Mouse (Mus musculus) ES-E14 (cell line): Measurements from ENCODE around the gene Gm21953. TPM values are rescaled to one million over a fixed set of nuclear protein-coding genes. Genes with fewer than 3 reads are reported as not detected.
"Not testable (repeated sequence)": the region's sequence is repeated elsewhere in the genome, so short reads cannot be mapped to it uniquely, and the experiment has no call there.

Source experiments
- DNase-seq: peaks from one replicate; pipeline ENCODE4 v3.0.0-alpha.2; 2013; ENCODE audit warnings: low read depth, low spot score
- H3K27ac ChIP-seq: 2 replicates; pipeline ENCODE4 v1.5.1; 2012; ENCODE audit warnings: low read depth, mild to moderate bottlenecking, low read length, moderate library complexity, mixed read lengths; ENCODE audit not compliant: poor library complexity, insufficient read depth, severe bottlenecking
- H3K36me3 ChIP-seq: 2 replicates; pipeline ENCODE4 v1.6.1; 2012; ENCODE audit warnings: mild to moderate bottlenecking, low read length, moderate library complexity, mixed read lengths; ENCODE audit not compliant: control insufficient read depth, poor library complexity, insufficient read depth, severe bottlenecking
- H3K4me1 ChIP-seq, 2 experiments: fragments of 150-350 bp in 1 of 2; sonication (generic) in 1 of 2; 2 replicates each; pipeline ENCODE4 v1.6.1; 2012; ENCODE audit warnings: low read length in 2 of 2, mild to moderate bottlenecking in 1 of 2, mixed read lengths in 1 of 2; ENCODE audit not compliant: control insufficient read depth in 2 of 2, insufficient read depth in 2 of 2, poor library complexity in 1 of 2
- H3K4me3 ChIP-seq, 2 experiments: fragments of 150-350 bp in 1 of 2; sonication (generic) in 1 of 2; 2 replicates each; pipeline ENCODE4 v1.5.1; 2012; ENCODE audit warnings: low read length in 2 of 2, low read depth in 1 of 2, mild to moderate bottlenecking in 1 of 2, mixed read lengths in 1 of 2; ENCODE audit not compliant: insufficient read depth in 1 of 2, poor library complexity in 1 of 2, severe bottlenecking in 1 of 2
- H3K9ac ChIP-seq: 2 replicates; pipeline ENCODE4 v1.6.1; 2012; ENCODE audit warnings: low read depth, mild to moderate bottlenecking, low read length, mixed read lengths; ENCODE audit not compliant: poor library complexity, insufficient read depth, severe bottlenecking
- H3K9me3 ChIP-seq: fragments of 150-350 bp; sonication (generic); 2 replicates; pipeline ENCODE4 v1.6.1; 2012; ENCODE audit warnings: low read depth, mild to moderate bottlenecking, low read length; ENCODE audit not compliant: control insufficient read depth, insufficient read depth
- in situ Hi-C, 2 experiments: fragments of 600-800 bp; cut with MboI; formaldehyde crosslinking; loops; one replicate each; pipeline ENCODE4 v1.15.1; 2025; ENCODE audit warnings: low sequenced_read_pairs in 2 of 2, inconsistent platforms in 1 of 2; ENCODE audit not compliant: unreplicated experiment in 2 of 2
- total RNA-seq: library from RNA; depleted of rRNA; stranded (reverse); fragments of 300-350 nt; gene quantifications from 2 replicates; pipeline ENCODE4 v1.2.3, GENCODE M21; 2012; rRNA removed

Gm21953 gene
- not detected in 2 replicates for total RNA-seq

DNA sequence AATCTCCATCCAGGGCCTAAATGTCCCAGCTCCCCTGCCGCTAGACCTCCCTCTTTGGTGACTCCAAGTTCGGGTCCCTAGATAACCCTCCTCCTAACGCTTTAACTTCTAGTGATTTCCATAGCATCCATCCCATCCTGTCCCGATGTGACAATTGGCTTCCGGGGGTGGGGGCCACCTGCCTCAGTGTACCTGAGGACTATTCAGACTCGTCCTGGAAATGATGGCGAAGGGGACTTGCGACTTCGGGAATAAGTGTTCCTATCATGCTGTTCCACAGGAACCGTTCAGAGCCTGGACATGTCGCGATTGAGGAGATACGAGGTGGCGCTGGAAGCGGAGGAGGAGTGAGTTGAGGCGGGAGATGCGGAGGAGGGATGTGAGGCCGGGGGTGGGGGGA lies at the start of gene Gm21953:
Gene Gm21953 (plus strand): TSS at position 301 of the 400 bp plus-strand sequence.
- H3K9ac ChIP-seq, H3K27ac ChIP-seq, H3K4me3 ChIP-seq, H3K4me1 ChIP-seq, H3K36me3 ChIP-seq, H3K9me3 ChIP-seq, in situ Hi-C loops, DNase-seq: not testable (repeated sequence)

DNA sequence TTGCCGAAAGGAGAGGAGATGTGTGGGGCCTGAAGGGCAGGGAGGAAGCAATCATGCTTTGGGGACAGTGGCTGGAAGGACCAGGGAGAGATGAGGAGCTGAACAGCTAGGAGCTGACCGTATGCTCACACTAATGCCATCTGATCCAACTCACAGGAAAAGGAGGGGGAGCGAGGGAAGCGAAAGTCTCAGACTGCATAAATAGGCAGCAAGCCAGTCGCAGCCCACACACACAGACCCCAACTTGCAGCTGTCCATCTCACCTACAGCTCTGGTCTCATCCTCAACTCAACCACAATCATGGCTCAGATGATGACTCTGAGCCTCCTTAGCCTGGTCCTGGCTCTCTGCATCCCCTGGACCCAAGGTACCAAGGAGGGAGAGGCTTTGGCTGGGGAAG lies 38.6 kb upstream of the Gm21953 start, which contains the start of gene Ccl21b:
Gene Ccl21b (plus strand): TSS at position 301 of the 400 bp plus-strand sequence.
- H3K9me3 ChIP-seq, H3K36me3 ChIP-seq, in situ Hi-C loops, DNase-seq, H3K4me3 ChIP-seq, H3K4me1 ChIP-seq, H3K9ac ChIP-seq, H3K27ac ChIP-seq: not testable (repeated sequence)

DNA sequence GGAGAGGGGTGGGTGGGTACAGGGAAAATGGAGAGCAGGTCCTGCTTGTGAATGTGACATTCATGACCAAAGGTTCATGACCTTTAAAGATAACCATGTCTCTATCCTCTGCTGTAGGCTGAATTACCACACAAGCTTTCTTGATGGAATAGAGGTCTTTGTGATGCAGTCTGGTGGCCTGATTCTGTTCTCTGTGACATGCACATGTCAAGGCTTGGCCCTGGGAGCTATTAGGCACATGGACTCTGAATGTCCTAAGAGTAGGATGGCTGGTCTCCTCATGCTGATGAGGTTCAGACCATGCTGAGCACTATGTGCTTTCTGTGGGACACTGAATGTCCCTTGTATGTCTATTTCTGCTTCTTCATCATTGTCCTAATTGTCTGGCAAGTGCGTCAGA lies 24.0 kb downstream of the Gm21953 start, which contains the start of gene Fam205a3:
Gene Fam205a3 (plus strand): TSS at position 301 of the 400 bp plus-strand sequence.
- in situ Hi-C loops, H3K4me3 ChIP-seq, H3K27ac ChIP-seq: not testable (repeated sequence)

More for the DNA sequence above, 24.0 kb downstream of the Gm21953 start, which contains the start of gene Fam205a3:
- not testable (repeated sequence) for H3K36me3 ChIP-seq, DNase-seq, H3K9ac ChIP-seq, H3K4me1 ChIP-seq, H3K9me3 ChIP-seq

Other genes starting within 250 kb of the Gm21953 start
- gene Gm3893, start 203.1 kb upstream of the Gm21953 start, total RNA-seq: not detected in 2 replicates
- gene Gm13304, start 179.4 kb upstream of the Gm21953 start, total RNA-seq: not detected in 2 replicates
- gene Gm13306, start 140.8 kb upstream of the Gm21953 start, total RNA-seq: not detected in 2 replicates
- not detected in 2 replicates for gene Gm13305, start 125.7 kb upstream of the Gm21953 start, total RNA-seq
- not detected in 2 replicates for gene Gm10600, start 53.6 kb upstream of the Gm21953 start, total RNA-seq
- gene Ccl21b, start 38.5 kb upstream of the Gm21953 start, total RNA-seq: not detected in 2 replicates
- gene Fam205a3, start 24.1 kb downstream of the Gm21953 start, total RNA-seq: not detected in 2 replicates
- not detected in 2 replicates for gene Gm21586, start 145.1 kb downstream of the Gm21953 start, total RNA-seq
- gene Gm2163, start 172.5 kb downstream of the Gm21953 start, total RNA-seq: not detected in 2 replicates
- gene Fam205a2, start 233.9 kb downstream of the Gm21953 start, total RNA-seq: not detected in 2 replicates